Mouse (Mus musculus) thymus, postnatal 25 days (tissue): ENCODE measurements at regions not wholly inside any gene's neighbourhood (a gene's known extent, or its start where the extent isn't known, plus 50 kb on each side); places are given as distances from the start of the nearest gene placed in this dataset.

Experiments
- DNase-seq: peaks from one replicate; pipeline ENCODE4 v3.0.0; 2022

DNA sequence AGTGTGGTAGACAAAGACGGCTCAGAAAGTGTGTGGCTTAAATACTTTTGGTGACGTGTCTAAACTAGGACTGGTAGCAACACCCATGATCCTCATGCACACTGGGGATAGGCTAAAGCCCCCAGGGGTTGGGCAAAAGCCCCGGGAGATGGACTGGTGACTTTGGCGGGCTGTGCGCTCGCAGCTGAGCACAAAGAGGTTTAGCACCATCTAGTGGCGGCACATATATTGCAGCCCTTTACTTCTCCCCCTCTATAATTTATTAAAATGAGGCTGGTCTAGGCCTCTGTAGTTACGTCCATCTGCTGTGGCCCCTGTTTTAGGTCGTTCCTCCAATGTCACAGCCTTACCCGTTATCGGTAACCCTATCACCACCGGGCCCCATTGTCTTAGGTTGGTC is 205.3 kb upstream of the Dock11 start:
- peak; percentile 2 for DNase-seq
